Mouse (Mus musculus): Measurements from ENCODE around the gene Gm20812. TPM values are rescaled to one million over a fixed set of nuclear protein-coding genes. Genes with fewer than 3 reads are reported as not detected.
"Not testable (repeated sequence)": the region's sequence is repeated elsewhere in the genome, so short reads cannot be mapped to it uniquely, and the experiment has no call there.

Gm20812 gene
- polyA plus RNA-seq (2015; fragmentation: Nextera tagmentation; extraction: Ambion mirVana): not detected in 2 replicates

- not testable (repeated sequence) for H3K27me3 ChIP-seq (ENCODE audit: control insufficient read depth, insufficient read depth, low read length); H3K9ac ChIP-seq (ENCODE audit: low read length); ATAC-seq (ENCODE audit: low FRiP score, low TSS enrichment); H3K4me2 ChIP-seq (replicated peaks; ENCODE audit: low read depth); H3K9me3 ChIP-seq (ENCODE audit: control insufficient read depth, low read length); DNase-seq (ENCODE audit: low spot score); H3K4me3 ChIP-seq (ENCODE audit: low read depth, low read length); H3K4me1 ChIP-seq (replicated peaks; ENCODE audit: control insufficient read depth, insufficient read depth); H3K27ac ChIP-seq (replicated peaks); H3K36me3 ChIP-seq (ENCODE audit: control insufficient read depth, insufficient read depth, low read length)
- no CpG with 5 or more reads among the region's 3 CpGs for WGBS
Measured at GRCm38 (mm10) chrY:12381681-12382080, at the start of gene Gm20812. Gm20812 (plus strand) TSS chrY:12381981.

Other genes starting within 250 kb of the Gm20812 start
- gene Gm29554, start 108.0 kb upstream of the Gm20812 start, polyA plus RNA-seq (2015; fragmentation: Nextera tagmentation; extraction: Ambion mirVana): not detected in 2 replicates

All from stomach, postnatal 0 days (tissue).